Mouse (Mus musculus): ENCODE measurements around the gene Fen1.
A peak's percentile ranks its signal among the peaks of the same experiment; 100 is the strongest.
"Not testable (repeated sequence)": the region's sequence is repeated elsewhere in the genome, so short reads cannot be mapped to it uniquely, and the experiment has no call there.

Fen1 gene

GRCm38 (mm10) chr19:10176941-10177372, 27.0 kb downstream of the Fen1 start:
- no peak for DNase-seq

- no peak for DNase-seq
Observed at GRCm38 (mm10) chr19:10176477-10176876, 27.5 kb downstream of the Fen1 start.

- no peak for DNase-seq
Observed at GRCm38 (mm10) chr19:10174956-10175355, 29.0 kb downstream of the Fen1 start.

- peak; percentile 7 to 17 for DNase-seq
Observed at GRCm38 (mm10) chr19:10173844-10174539, 30.0 kb downstream of the Fen1 start.

- peak in 1 of 2 experiments; percentile 8 for DNase-seq
Observed at GRCm38 (mm10) chr19:10173116-10173718, 30.8 kb downstream of the Fen1 start.

GRCm38 (mm10) chr19:10171846-10172245, 32.1 kb downstream of the Fen1 start:
- DNase-seq = no peak

GRCm38 (mm10) chr19:10171359-10171758, 32.6 kb downstream of the Fen1 start:
- no peak for DNase-seq

GRCm38 (mm10) chr19:10170466-10170865, 33.5 kb downstream of the Fen1 start:
- no peak for DNase-seq

GRCm38 (mm10) chr19:10169692-10170330, 34.2 kb downstream of the Fen1 start:
- DNase-seq = not testable (repeated sequence)

GRCm38 (mm10) chr19:10169179-10169578, 34.8 kb downstream of the Fen1 start:
- no peak for DNase-seq

- DNase-seq = no peak
Observed at GRCm38 (mm10) chr19:10168441-10168840, 35.5 kb downstream of the Fen1 start.

- no peak for DNase-seq
Observed at GRCm38 (mm10) chr19:10167951-10168350, 36.0 kb downstream of the Fen1 start.

GRCm38 (mm10) chr19:10167112-10167511, 36.9 kb downstream of the Fen1 start:
- DNase-seq = no peak

- DNase-seq = not testable (repeated sequence)
Observed at GRCm38 (mm10) chr19:10165928-10166327, 38.0 kb downstream of the Fen1 start.

- DNase-seq = no peak
Observed at GRCm38 (mm10) chr19:10163896-10164295, 40.1 kb downstream of the Fen1 start.

GRCm38 (mm10) chr19:10157725-10158124, 46.2 kb downstream of the Fen1 start:
- DNase-seq = no peak

- DNase-seq = no peak
Observed at GRCm38 (mm10) chr19:10149189-10149588, 54.8 kb downstream of the Fen1 start.

Measured in B cell, adult 2 months (primary cell).